Mouse (Mus musculus): Measurements from ENCODE around the gene Atp5d.

DNA sequence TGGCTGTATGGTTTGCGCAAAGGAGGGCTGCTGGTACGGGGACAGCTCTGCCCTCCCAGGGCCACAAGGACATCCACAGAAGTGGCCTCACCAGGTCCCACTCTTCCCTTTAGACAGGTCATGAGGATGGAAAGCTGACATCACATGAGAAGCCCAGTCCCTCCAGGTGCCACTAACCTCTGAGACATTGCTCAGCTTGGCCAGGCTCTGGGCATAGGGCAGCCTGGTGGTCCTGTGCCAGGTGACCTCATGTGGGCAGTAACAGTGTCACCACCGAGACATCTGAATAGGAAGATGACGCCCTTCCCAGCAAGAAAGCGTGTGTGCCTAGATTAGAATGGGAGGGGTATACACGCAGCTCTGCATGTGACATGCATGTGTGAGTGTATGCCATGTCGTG, 44.1 kb downstream of the Atp5d start:
- TF ChIP-seq HCFC1 (IDR thresholded peaks at IDR 0.05; ENCODE audit: borderline replicate concordance, insufficient read depth, low read length) (no peak), CHD2 (IDR thresholded peaks at IDR 0.05; ENCODE audit: low read depth, low read length) (no peak), ZNF384 (IDR thresholded peaks at IDR 0.05; ENCODE audit: low read depth, low read length) (no peak), MAFK (IDR thresholded peaks at IDR 0.05; ENCODE audit: insufficient read depth, low read depth, low read length) (no peak)
